Mouse (Mus musculus) heart, adult 2 months (tissue): Measurements from ENCODE around the gene Fam198a. TPM values are rescaled to one million over a fixed set of nuclear protein-coding genes. Genes with fewer than 3 reads are reported as not detected.

Source experiments
- DNase-seq, 2 experiments: peaks; one replicate each; pipeline ENCODE4 v3.0.0; 2021
- H3K27ac ChIP-seq: fragments of 200-600 bp; 2 replicates; pipeline ENCODE4 v1.8.1; 2022
- H3K27me3 ChIP-seq: fragments of 200-500 bp; 2 replicates; pipeline ENCODE4 v1.6.1; 2012; ENCODE audit warnings: mild to moderate bottlenecking, low read length, inconsistent platforms, mixed read lengths; ENCODE audit not compliant: control insufficient read depth, insufficient read depth
- H3K36me3 ChIP-seq: fragments of 200-500 bp; 2 replicates; pipeline ENCODE4 v1.6.1; 2012; ENCODE audit warnings: low read length, inconsistent platforms; ENCODE audit not compliant: control insufficient read depth, insufficient read depth
- H3K4me1 ChIP-seq: fragments of 200-500 bp; 2 replicates; pipeline ENCODE4 v1.6.1; 2011; ENCODE audit warnings: low read length; ENCODE audit not compliant: control insufficient read depth, insufficient read depth
- H3K4me3 ChIP-seq: fragments of 200-600 bp; 2 replicates; pipeline ENCODE4 v1.8.1; 2022
- H3K79me2 ChIP-seq: fragments of 200-500 bp; replicated peaks from 2 replicates; pipeline ENCODE4 v1.6.1; 2012; ENCODE audit warnings: mild to moderate bottlenecking, inconsistent platforms, low read length, moderate library complexity, mixed read lengths; ENCODE audit not compliant: control insufficient read depth, insufficient read depth
- H3K9ac ChIP-seq: fragments of 200-500 bp; 2 replicates; pipeline ENCODE4 v1.6.1; 2012; ENCODE audit warnings: low read depth, mild to moderate bottlenecking, control low read depth, inconsistent platforms, low read length, mixed read lengths
- CTCF ChIP-seq: fragments of 200-600 bp; IDR thresholded peaks from 2 replicates; pipeline ENCODE4 v1.8.1; 2022; ENCODE audit warnings: antibody characterized with exemption, mild to moderate bottlenecking, moderate library complexity
- EP300 ChIP-seq: fragments of 200-500 bp; IDR thresholded peaks from 2 replicates; pipeline ENCODE4 v1.6.1; 2011; ENCODE audit warnings: low read depth, low read length, control low read depth; ENCODE audit not compliant: insufficient read depth
- POLR2A ChIP-seq: fragments of 200-500 bp; IDR thresholded peaks from 2 replicates; pipeline ENCODE4 v1.6.1; 2011; ENCODE audit warnings: mild to moderate bottlenecking, low read depth, low read length, control low read depth; ENCODE audit not compliant: insufficient read depth
- WGBS: fragments of 180-500 bp; shearing (Covaris S2); methylation state at CpG from one replicate; pipeline ENCODE4 v1.1.7; 2018; 5-methylcytosine and 5-hydroxymethylcytosine counted together
- intact Hi-C: fragments of 180-260 bp; cut with DNase I; formaldehyde crosslinking; loops from one replicate; pipeline ENCODE4 v1.15.1; 2025
- polyA plus RNA-seq: library from polyadenylated mRNA; depleted of rRNA; stranded (reverse); fragments of >200 nt; gene quantifications from 2 replicates; pipeline ENCODE4 v1.2.3, GENCODE M21; 2012
- total RNA-seq, 2 experiments: library from RNA; stranded (reverse); gene quantifications; 2 replicates each; pipeline ENCODE4 v1.2.3; 2021

The Fam198a gene
- total and polyA plus RNA-seq, 3 experiments = 0.42 to 1.5 (median 0.96) TPM

DNA sequence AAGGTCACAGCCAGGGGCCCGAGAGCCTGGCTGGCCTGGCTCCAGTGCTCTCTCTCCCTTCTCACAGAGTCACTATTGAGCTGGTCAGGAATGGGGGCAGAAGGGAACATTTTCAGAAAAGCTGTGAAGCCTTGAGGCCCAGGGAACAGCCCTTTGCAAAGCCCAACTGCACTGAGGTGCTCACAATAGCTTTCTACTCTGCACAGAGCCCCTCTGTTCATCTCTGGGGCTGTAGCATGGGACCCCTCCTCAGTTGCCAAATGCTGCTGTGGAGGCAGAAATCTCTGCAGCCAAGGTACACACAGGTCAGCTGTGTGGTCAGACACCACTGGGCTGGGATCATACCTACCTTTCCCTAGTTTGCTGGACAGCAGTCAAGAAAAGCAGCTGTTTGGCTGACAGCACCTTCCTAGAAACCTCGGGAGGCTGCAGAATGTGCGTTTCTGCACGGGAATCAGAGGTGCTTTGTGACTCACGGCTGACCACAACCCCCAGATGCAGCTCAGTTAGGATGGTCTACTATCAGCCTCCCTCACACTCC lies 19.1 kb downstream of the Fam198a start:
- no peaks in the 10 kb centered on the region for H3K79me2 ChIP-seq
- no peak overlapping the region for H3K4me3 ChIP-seq
- no peak overlapping the region for H3K27ac ChIP-seq
- no peak for DNase-seq
- no peak overlapping the region for H3K9ac ChIP-seq
- intact Hi-C loops = no loop called here
- TF ChIP-seq EP300 (no peak), CTCF (no peak), POLR2A (no peak)
- no peaks in the 10 kb centered on the region for H3K27me3 ChIP-seq
- peaks cover 1% of the 10 kb centered on the region; the same call in 1 of the 2 replicates for H3K4me1 ChIP-seq
- no peaks in the 10 kb centered on the region for H3K36me3 ChIP-seq
- 29% methylated on average over 5 of the region's 5 CpGs for WGBS

GRCm38 (mm10) chr9:121973207-121973606 lies 22.4 kb downstream of the Fam198a start:
- Histone ChIP-seq H3K27me3 (no peaks in the 10 kb centered on the region), H3K4me1 (peaks cover 1% of the 10 kb centered on the region; the same call in 1 of the 2 replicates), H3K27ac (no peak overlapping the region; the same call in 1 of the 2 replicates), H3K36me3 (no peaks in the 10 kb centered on the region), H3K4me3 (no peak overlapping the region), H3K9ac (no peak overlapping the region), H3K79me2 (no peaks in the 10 kb centered on the region)
- DNase-seq = peak; percentile 40 to 59
- no peak for TF ChIP-seq CTCF
- no peak for TF ChIP-seq EP300
- TF ChIP-seq POLR2A = no peak
- intact Hi-C loops = no loop called here
- WGBS = 55% methylated on average over 1 of the region's 1 CpGs

DNA sequence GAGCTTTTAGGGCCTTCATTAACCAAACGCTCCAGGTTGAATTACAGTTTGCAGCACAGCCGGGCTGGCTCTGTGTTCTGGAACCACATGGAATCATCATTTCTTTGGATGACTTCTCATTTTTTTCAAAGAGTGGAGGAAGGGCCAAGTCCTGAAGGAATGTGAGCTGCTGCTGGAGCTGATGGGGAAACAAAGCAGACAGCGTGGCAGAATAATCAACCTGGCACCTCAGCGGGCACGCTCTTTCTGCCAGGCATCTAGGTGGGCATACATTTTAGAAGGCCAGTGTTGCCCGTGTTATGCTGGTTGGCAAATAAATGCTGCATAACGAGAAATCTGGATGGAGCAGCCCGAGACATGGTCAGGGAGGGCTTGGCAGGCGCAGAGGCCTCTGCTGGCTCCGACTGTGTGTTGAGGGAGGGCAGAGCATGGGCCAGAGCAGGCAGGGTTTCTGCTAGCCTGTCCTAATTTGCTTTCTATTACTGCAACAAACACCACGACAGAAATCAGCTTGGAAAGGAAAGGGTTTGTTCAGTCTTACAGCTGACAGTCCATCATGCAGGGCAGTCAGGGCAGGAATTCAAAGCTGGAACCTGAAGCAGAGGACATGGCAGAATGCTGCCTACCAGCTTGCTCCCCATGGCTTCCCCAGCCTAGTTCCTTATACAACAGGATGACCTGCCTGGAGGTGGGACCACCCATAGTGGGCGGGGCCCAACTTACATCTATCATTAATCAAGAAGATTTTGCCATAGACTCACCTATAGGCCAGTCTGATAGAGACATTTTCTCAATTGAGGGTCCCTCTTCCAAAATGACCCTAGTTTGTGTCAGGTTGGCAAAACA lies 23.6 kb downstream of the Fam198a start:
- Histone ChIP-seq H3K4me3 (no peak overlapping the region), H3K27ac (peak overlapping the region; percentile 26; the same call in 1 of the 2 replicates), H3K79me2 (no peaks in the 10 kb centered on the region), H3K4me1 (peaks cover 1% of the 10 kb centered on the region; the same call in 1 of the 2 replicates), H3K36me3 (no peaks in the 10 kb centered on the region), H3K27me3 (no peaks in the 10 kb centered on the region), H3K9ac (no peak overlapping the region)
- TF ChIP-seq POLR2A (no peak), EP300 (no peak), CTCF (no peak)
- DNase-seq = peak; percentile 54 to 72
- intact Hi-C loops = no loop called here
- 73% methylated on average over 12 of the region's 12 CpGs for WGBS

GRCm38 (mm10) chr9:121975321-121975720 lies 24.5 kb downstream of the Fam198a start:
- TF ChIP-seq POLR2A (no peak), CTCF (no peak), EP300 (no peak)
- H3K27me3 ChIP-seq = no peaks in the 10 kb centered on the region
- H3K79me2 ChIP-seq = no peaks in the 10 kb centered on the region
- WGBS = 56% methylated on average over 2 of the region's 2 CpGs
- no peaks in the 10 kb centered on the region for H3K36me3 ChIP-seq
- no peak overlapping the region for H3K9ac ChIP-seq
- no peak overlapping the region for H3K27ac ChIP-seq
- no peaks in the 10 kb centered on the region for H3K4me1 ChIP-seq
- no peak for DNase-seq
- intact Hi-C loops = no loop called here
- H3K4me3 ChIP-seq = no peak overlapping the region

GRCm38 (mm10) chr9:121981046-121981445 lies 30.3 kb downstream of the Fam198a start:
- TF ChIP-seq CTCF = no peak
- TF ChIP-seq POLR2A = no peak
- no peak for TF ChIP-seq EP300
- Histone ChIP-seq H3K4me3 (no peak overlapping the region), H3K79me2 (no peaks in the 10 kb centered on the region), H3K9ac (no peak overlapping the region), H3K4me1 (no peaks in the 10 kb centered on the region), H3K27ac (no peak overlapping the region), H3K27me3 (no peaks in the 10 kb centered on the region), H3K36me3 (no peaks in the 10 kb centered on the region)
- intact Hi-C loops = no loop called here
- 74% methylated on average over 9 of the region's 9 CpGs for WGBS
- DNase-seq = no peak
